Mouse (Mus musculus): ENCODE measurements around the gene Cdh16. TPM values are rescaled to one million over a fixed set of nuclear protein-coding genes. Genes with fewer than 3 reads are reported as not detected.
"Not testable (repeated sequence)": the region's sequence is repeated elsewhere in the genome, so short reads cannot be mapped to it uniquely, and the experiment has no call there.

The Cdh16 gene
- polyA plus RNA-seq, 1 experiment from 2014 or later: 14.5 TPM

DNA sequence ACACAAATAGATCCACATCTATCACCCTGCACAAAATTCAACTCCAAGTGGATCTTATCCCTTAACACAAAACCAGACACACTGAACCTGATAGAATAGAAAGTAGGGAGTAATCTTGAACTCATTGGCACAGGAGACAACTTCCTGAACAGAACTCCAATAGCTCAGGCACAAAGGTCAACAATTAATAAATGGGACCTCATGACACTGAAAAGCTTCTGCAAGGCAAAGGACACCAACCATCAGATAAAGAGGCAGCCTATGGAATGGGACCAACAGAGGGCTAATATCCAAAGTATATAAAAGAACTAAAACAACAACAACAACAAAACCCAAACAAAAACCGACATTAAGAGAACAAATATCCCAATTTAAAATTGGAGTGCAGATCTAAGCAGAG lies 39.7 kb downstream of the Cdh16 start:
- Histone ChIP-seq H3K9ac (ENCODE audit: low read depth, low read length) (no peak overlapping the region), H3K9me3 (replicated peaks; ENCODE audit: control insufficient read depth, low read length) (no peaks in the 10 kb centered on the region), H3K4me2 (no peak overlapping the region), H3K36me3 (ENCODE audit: control insufficient read depth, insufficient read depth, low read length) (no peaks in the 10 kb centered on the region), H3K27ac (ENCODE audit: low read depth, low read length) (no peak overlapping the region), H3K27me3 (ENCODE audit: control insufficient read depth, insufficient read depth, low read length) (no peaks in the 10 kb centered on the region), H3K4me1 (ENCODE audit: control insufficient read depth, insufficient read depth, low read length) (no peaks in the 10 kb centered on the region), H3K4me3 (ENCODE audit: low read depth, low read length) (no peak overlapping the region)
- no peak for ATAC-seq (replicated peaks; ENCODE audit: insufficient number of reproducible peaks, low FRiP score, low TSS enrichment)
- 49% methylated on average over 1 of the region's 1 CpGs for WGBS (ENCODE audit: insufficient replicate concordance)

DNA sequence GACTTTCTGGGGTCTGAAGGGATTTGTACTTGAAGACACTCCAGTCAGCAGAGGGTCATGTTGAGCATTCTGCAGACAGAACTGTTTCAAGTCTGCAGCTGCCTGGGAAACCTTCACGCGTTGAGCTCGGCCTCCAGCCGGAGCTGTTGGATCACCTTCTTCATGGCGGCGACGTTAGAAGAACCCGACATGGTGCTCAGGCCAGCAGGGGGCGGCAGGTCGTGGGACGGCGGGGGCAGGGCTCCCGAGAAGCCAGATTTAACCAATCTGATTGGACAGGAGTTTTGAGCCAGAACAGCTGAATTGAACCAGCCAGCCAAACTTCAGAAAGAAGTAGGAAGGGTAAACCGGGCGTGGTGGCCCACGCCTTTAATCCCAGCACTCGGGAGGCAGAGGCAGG lies 46.6 kb downstream of the Cdh16 start:
- ATAC-seq (replicated peaks; ENCODE audit: insufficient number of reproducible peaks, low FRiP score, low TSS enrichment); H3K4me1 ChIP-seq (ENCODE audit: control insufficient read depth, insufficient read depth, low read length); H3K36me3 ChIP-seq (ENCODE audit: control insufficient read depth, insufficient read depth, low read length); H3K9ac ChIP-seq (ENCODE audit: low read depth, low read length); H3K27ac ChIP-seq (ENCODE audit: low read depth, low read length); H3K9me3 ChIP-seq (replicated peaks; ENCODE audit: control insufficient read depth, low read length); H3K27me3 ChIP-seq (ENCODE audit: control insufficient read depth, insufficient read depth, low read length); H3K4me3 ChIP-seq (ENCODE audit: low read depth, low read length); H3K4me2 ChIP-seq: not testable (repeated sequence)
- 71% methylated on average over 17 of the region's 17 CpGs for WGBS (ENCODE audit: insufficient replicate concordance)

- 83% methylated on average over 3 of the region's 3 CpGs for WGBS (ENCODE audit: insufficient replicate concordance)
Measured at GRCm38 (mm10) chr8:104576820-104577219, 47.4 kb downstream of the Cdh16 start.

GRCm38 (mm10) chr8:104570436-104571343 lies 53.5 kb downstream of the Cdh16 start:
- Histone ChIP-seq H3K9ac (ENCODE audit: low read depth, low read length) (peak overlapping the region; percentile 2; the same call in 1 of the 2 replicates), H3K4me3 (ENCODE audit: low read depth, low read length) (peak overlapping the region; percentile 45), H3K36me3 (ENCODE audit: control insufficient read depth, insufficient read depth, low read length) (no peaks in the 10 kb centered on the region), H3K4me2 (peak overlapping the region; percentile 78), H3K9me3 (replicated peaks; ENCODE audit: control insufficient read depth, low read length) (no peaks in the 10 kb centered on the region), H3K27ac (ENCODE audit: low read depth, low read length) (no peak overlapping the region), H3K4me1 (ENCODE audit: control insufficient read depth, insufficient read depth, low read length) (no peaks in the 10 kb centered on the region), H3K27me3 (ENCODE audit: control insufficient read depth, insufficient read depth, low read length) (no peaks in the 10 kb centered on the region)
- peak; percentile 63 for ATAC-seq (replicated peaks; ENCODE audit: insufficient number of reproducible peaks, low FRiP score, low TSS enrichment)
- WGBS (ENCODE audit: insufficient replicate concordance): 6% methylated on average over 26 of the region's 26 CpGs

More at GRCm38 (mm10) chr8:104576820-104577219, 47.4 kb downstream of the Cdh16 start:
- Histone ChIP-seq H3K27me3 (ENCODE audit: control insufficient read depth, insufficient read depth, low read length) (no peaks in the 10 kb centered on the region), H3K4me2 (no peak overlapping the region), H3K4me3 (ENCODE audit: low read depth, low read length) (no peak overlapping the region), H3K36me3 (ENCODE audit: control insufficient read depth, insufficient read depth, low read length) (no peaks in the 10 kb centered on the region), H3K9ac (ENCODE audit: low read depth, low read length) (no peak overlapping the region), H3K27ac (ENCODE audit: low read depth, low read length) (no peak overlapping the region), H3K9me3 (replicated peaks; ENCODE audit: control insufficient read depth, low read length) (no peaks in the 10 kb centered on the region), H3K4me1 (ENCODE audit: control insufficient read depth, insufficient read depth, low read length) (no peaks in the 10 kb centered on the region)
- no peak for ATAC-seq (replicated peaks; ENCODE audit: insufficient number of reproducible peaks, low FRiP score, low TSS enrichment)

GRCm38 (mm10) chr8:104569559-104569958 lies 54.6 kb downstream of the Cdh16 start:
- Histone ChIP-seq H3K36me3 (ENCODE audit: control insufficient read depth, insufficient read depth, low read length) (no peaks in the 10 kb centered on the region), H3K4me2 (no peak overlapping the region), H3K4me1 (ENCODE audit: control insufficient read depth, insufficient read depth, low read length) (no peaks in the 10 kb centered on the region), H3K27me3 (ENCODE audit: control insufficient read depth, insufficient read depth, low read length) (no peaks in the 10 kb centered on the region), H3K9me3 (replicated peaks; ENCODE audit: control insufficient read depth, low read length) (no peaks in the 10 kb centered on the region), H3K9ac (ENCODE audit: low read depth, low read length) (no peak overlapping the region), H3K27ac (ENCODE audit: low read depth, low read length) (no peak overlapping the region), H3K4me3 (ENCODE audit: low read depth, low read length) (no peak overlapping the region)
- WGBS (ENCODE audit: insufficient replicate concordance): 36% methylated on average over 1 of the region's 1 CpGs
- ATAC-seq (replicated peaks; ENCODE audit: insufficient number of reproducible peaks, low FRiP score, low TSS enrichment): no peak

GRCm38 (mm10) chr8:104565457-104565798 lies 58.8 kb downstream of the Cdh16 start:
- no peak for ATAC-seq (replicated peaks; ENCODE audit: insufficient number of reproducible peaks, low FRiP score, low TSS enrichment)
- H3K27me3 ChIP-seq (ENCODE audit: control insufficient read depth, insufficient read depth, low read length): no peaks in the 10 kb centered on the region
- 90% methylated on average over 5 of the region's 5 CpGs for WGBS (ENCODE audit: insufficient replicate concordance)

GRCm38 (mm10) chr8:104564633-104565456 lies 59.4 kb downstream of the Cdh16 start:
- H3K9me3 ChIP-seq (replicated peaks; ENCODE audit: control insufficient read depth, low read length): no peaks in the 10 kb centered on the region
- H3K4me2 ChIP-seq: peak overlapping the region; percentile 44
- peak; percentile 61; the same call in 1 of the 2 replicates for ATAC-seq (replicated peaks; ENCODE audit: insufficient number of reproducible peaks, low FRiP score, low TSS enrichment)
- 20% methylated on average over 22 of the region's 22 CpGs for WGBS (ENCODE audit: insufficient replicate concordance)
- H3K4me3 ChIP-seq (ENCODE audit: low read depth, low read length): no peak overlapping the region
- no peaks in the 10 kb centered on the region for H3K36me3 ChIP-seq (ENCODE audit: control insufficient read depth, insufficient read depth, low read length)
- no peak overlapping the region for H3K9ac ChIP-seq (ENCODE audit: low read depth, low read length)
- H3K27me3 ChIP-seq (ENCODE audit: control insufficient read depth, insufficient read depth, low read length): no peaks in the 10 kb centered on the region
- H3K27ac ChIP-seq (ENCODE audit: low read depth, low read length): no peak overlapping the region
- H3K4me1 ChIP-seq (ENCODE audit: control insufficient read depth, insufficient read depth, low read length): no peaks in the 10 kb centered on the region

More at GRCm38 (mm10) chr8:104565457-104565798, 58.8 kb downstream of the Cdh16 start:
- Histone ChIP-seq H3K4me1 (ENCODE audit: control insufficient read depth, insufficient read depth, low read length) (no peaks in the 10 kb centered on the region), H3K27ac (ENCODE audit: low read depth, low read length) (no peak overlapping the region), H3K4me3 (ENCODE audit: low read depth, low read length) (no peak overlapping the region), H3K4me2 (no peak overlapping the region), H3K9ac (ENCODE audit: low read depth, low read length) (no peak overlapping the region), H3K9me3 (replicated peaks; ENCODE audit: control insufficient read depth, low read length) (no peaks in the 10 kb centered on the region), H3K36me3 (ENCODE audit: control insufficient read depth, insufficient read depth, low read length) (no peaks in the 10 kb centered on the region)

- no peaks in the 10 kb centered on the region for H3K36me3 ChIP-seq (ENCODE audit: control insufficient read depth, insufficient read depth, low read length)
- H3K4me1 ChIP-seq (ENCODE audit: control insufficient read depth, insufficient read depth, low read length): no peaks in the 10 kb centered on the region
- H3K27me3 ChIP-seq (ENCODE audit: control insufficient read depth, insufficient read depth, low read length): no peaks in the 10 kb centered on the region
- no peak for ATAC-seq (replicated peaks; ENCODE audit: insufficient number of reproducible peaks, low FRiP score, low TSS enrichment)
- H3K4me2 ChIP-seq: no peak overlapping the region
- H3K4me3 ChIP-seq (ENCODE audit: low read depth, low read length): no peak overlapping the region
- H3K9me3 ChIP-seq (replicated peaks; ENCODE audit: control insufficient read depth, low read length): no peaks in the 10 kb centered on the region
- no peak overlapping the region for H3K9ac ChIP-seq (ENCODE audit: low read depth, low read length)
- H3K27ac ChIP-seq (ENCODE audit: low read depth, low read length): no peak overlapping the region
Measured at GRCm38 (mm10) chr8:104560731-104561130, 63.5 kb downstream of the Cdh16 start.
